Mouse (Mus musculus): ENCODE measurements around the gene Gm853. TPM values are rescaled to one million over a fixed set of nuclear protein-coding genes. Genes with fewer than 3 reads are reported as not detected.
A peak's percentile ranks its signal among the peaks of the same experiment; 100 is the strongest.

The Gm853 gene
- total RNA-seq, 2 experiments from 2014 or later: not detected

GRCm38 (mm10) chr4:130224071-130224470, 1.9 kb upstream of the Gm853 start:
- DNase-seq (ENCODE audit: low spot score in 2 of 2): no peak
- intact Hi-C loops (cut with DNase I): no loop called here

- intact Hi-C loops (cut with DNase I): no loop called here
- DNase-seq (ENCODE audit: low spot score in 2 of 2): no peak
Observed at GRCm38 (mm10) chr4:130220176-130220575, 2.0 kb downstream of the Gm853 start.

- intact Hi-C loops (cut with DNase I): no loop called here
- no peak for DNase-seq (ENCODE audit: low spot score in 2 of 2)
Observed at GRCm38 (mm10) chr4:130215392-130215791, 6.8 kb downstream of the Gm853 start.

- no peak for DNase-seq (ENCODE audit: low spot score in 2 of 2)
- intact Hi-C loops (cut with DNase I): no loop called here
Observed at GRCm38 (mm10) chr4:130213857-130214256, 8.3 kb downstream of the Gm853 start.

DNA sequence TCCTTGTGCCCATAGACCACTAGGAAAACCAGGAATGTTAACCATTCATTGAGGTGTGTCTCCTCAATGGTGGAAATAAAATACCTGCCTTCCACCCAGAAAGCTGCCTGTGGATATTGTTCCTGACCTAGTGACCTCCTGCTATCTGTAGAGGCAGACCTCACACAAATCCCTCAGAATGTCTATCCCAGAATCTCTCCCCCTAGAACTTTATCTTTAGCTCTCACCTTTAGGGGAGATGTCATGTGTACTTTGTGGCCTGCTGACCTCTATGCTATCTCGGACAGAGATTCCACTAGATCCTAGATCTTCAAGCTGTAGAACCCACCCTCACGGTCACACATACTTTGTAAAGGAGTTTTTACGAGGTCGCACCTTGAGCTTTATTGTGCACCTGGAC, 9.0 kb downstream of the Gm853 start:
- DNase-seq (ENCODE audit: low spot score in 2 of 2): no peak
- intact Hi-C loops (cut with DNase I): no loop called here

DNA sequence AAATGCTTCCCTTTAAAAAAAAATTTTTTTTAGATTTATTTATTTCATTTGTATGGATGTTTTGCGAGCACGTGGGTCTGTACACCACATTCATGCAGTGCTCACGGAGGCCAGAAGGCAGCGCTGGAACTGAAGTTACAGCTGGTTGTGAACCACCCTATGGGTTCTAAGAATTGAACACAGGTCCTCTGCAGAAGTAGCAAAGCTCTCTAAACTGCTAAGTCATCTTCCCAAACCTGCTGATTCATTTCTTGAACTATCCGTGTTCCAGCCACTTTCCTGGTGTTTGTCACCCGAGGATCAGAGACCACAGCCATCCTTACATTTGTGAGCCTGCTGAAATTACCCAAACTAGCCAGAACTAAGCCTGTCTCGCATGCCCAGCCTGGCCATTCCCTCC, 9.8 kb downstream of the Gm853 start:
- intact Hi-C loops (cut with DNase I): no loop called here
- DNase-seq (ENCODE audit: low spot score in 2 of 2): no peak

- intact Hi-C loops (cut with DNase I): no loop called here
- no peak for DNase-seq (ENCODE audit: low spot score in 2 of 2)
Observed at GRCm38 (mm10) chr4:130211870-130212269, 10.3 kb downstream of the Gm853 start.

- DNase-seq (ENCODE audit: low spot score in 2 of 2): peak; percentile 84 to 86
- intact Hi-C loops (cut with DNase I): loop anchor here (1.0 to 2.0 kb wide), 2 partner anchors 47 to 94 kb away; no protein-coding TSS in a partner anchor
Observed at GRCm38 (mm10) chr4:130198694-130199670, 23.2 kb downstream of the Gm853 start.

DNA sequence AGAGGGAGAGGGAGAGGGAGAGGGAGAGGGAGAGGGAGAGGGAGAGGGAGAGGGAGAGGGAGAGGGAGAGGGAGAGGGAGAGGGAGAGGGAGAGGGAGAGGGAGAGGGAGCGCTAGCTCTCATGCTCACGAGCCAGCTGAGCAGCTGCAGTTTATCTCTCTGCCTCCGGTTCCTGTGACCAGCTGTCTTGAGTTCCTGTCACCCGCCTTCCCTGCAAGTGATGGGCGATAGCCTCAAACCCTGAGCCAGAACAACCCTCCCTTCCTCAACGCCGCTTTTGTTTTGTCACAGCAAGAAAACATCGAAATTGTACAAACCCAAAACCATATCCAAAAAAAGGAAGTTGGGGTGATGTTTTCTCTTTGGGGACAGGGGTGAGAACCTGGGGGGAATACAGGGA, 25.7 kb downstream of the Gm853 start:
- DNase-seq (ENCODE audit: low spot score in 2 of 2): no peak
- intact Hi-C loops (cut with DNase I): no loop called here

GRCm38 (mm10) chr4:130195924-130196323, 26.3 kb downstream of the Gm853 start:
- DNase-seq (ENCODE audit: low spot score in 2 of 2): no peak
- intact Hi-C loops (cut with DNase I): no loop called here

DNA sequence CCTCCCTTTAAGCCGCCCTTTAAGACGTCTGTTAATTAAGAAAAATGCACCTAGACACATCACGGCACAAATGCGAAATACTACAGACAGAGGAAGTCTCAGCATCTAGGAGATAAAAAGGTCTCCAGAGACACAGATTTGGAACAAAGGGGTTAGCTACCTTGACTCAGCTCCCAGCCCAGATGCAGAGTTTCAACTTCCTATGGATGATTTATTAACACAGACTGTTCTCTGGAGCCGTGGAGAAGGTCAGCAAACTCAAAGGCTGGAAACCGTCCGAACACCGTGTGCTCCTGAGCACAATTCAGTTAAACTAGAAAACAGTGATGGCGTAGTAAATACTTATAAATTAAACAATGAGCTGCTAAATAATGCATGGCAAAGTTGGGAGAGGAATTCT, 29.9 kb downstream of the Gm853 start:
- no peak for DNase-seq (ENCODE audit: low spot score in 2 of 2)
- intact Hi-C loops (cut with DNase I): no loop called here

DNA sequence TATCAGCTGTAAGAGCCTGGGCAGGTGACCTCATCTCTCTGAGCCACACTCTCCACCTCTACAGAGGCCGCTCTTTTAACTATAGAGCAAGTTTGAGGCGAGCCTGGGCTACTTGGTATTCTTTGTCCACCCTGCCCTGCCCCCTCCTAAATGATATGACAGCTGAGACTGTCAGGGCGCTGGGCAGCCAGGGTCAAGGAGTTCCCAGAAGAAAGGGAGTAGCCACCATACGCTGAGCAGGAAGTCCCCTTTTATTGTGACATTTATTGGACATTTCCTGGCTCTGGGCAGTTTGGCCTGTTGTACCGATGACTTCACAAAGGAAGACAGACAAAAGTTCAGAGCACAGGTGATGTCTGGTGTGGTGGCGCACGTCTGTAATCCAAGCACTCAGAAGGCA, 32.6 kb downstream of the Gm853 start:
- no peak for DNase-seq (ENCODE audit: low spot score in 2 of 2)
- intact Hi-C loops (cut with DNase I): loop anchor here (1.0 to 2.0 kb wide), 2 partner anchors 51 to 231 kb away; no protein-coding TSS in a partner anchor

DNA sequence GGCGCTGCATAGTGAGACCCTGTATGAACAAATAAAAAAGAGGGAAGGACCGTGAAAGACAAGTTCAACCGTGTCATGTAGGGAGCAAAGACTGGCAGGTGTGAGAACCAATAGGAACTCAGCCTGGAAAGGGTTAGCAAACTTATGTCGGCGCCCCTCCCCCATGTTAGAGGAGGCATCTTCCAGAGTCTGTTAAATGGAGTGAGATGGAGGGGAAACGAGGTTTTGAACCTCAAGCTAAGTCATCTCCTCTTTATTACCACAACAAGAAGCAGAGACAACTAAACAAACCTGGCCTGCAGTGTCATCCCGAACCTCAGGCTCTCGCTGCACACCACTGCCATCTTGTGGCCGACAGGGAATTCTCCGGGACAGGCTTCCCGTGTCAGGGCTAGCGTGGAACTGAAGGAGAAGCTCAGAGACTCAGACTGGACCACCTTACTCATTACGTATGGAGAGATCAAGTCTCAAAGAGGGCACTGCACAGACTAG, 33.3 kb downstream of the Gm853 start:
- intact Hi-C loops (cut with DNase I): loop anchor here (1.0 to 2.0 kb wide), 2 partner anchors 51 to 230 kb away; no protein-coding TSS in a partner anchor
- DNase-seq (ENCODE audit: low spot score in 2 of 2): peak; percentile 77 to 80

DNA sequence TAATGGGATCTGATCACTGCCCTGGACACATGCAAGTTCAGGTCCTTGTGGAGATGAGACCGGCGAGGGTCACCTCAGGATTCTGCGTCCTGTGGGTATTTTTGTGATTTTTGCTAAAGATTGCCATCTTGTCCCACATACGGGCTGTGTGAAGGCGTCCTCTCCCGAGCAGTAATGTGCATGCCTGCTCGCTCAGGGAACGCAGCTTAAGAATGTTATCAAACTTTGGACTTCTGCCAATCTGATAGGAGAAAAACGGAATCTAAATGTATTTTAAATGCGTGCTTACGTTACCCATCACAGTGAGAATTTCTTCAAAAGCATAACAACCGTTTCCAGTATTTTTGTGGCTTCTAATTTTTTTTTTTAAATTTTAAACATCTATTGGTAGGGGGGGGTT, 35.3 kb downstream of the Gm853 start:
- no peak for DNase-seq (ENCODE audit: low spot score in 2 of 2)
- intact Hi-C loops (cut with DNase I): no loop called here

- DNase-seq (ENCODE audit: low spot score in 2 of 2): no peak
- intact Hi-C loops (cut with DNase I): no loop called here
Observed at GRCm38 (mm10) chr4:130186450-130186849, 35.8 kb downstream of the Gm853 start.

GRCm38 (mm10) chr4:130183879-130184278, 38.3 kb downstream of the Gm853 start:
- intact Hi-C loops (cut with DNase I): no loop called here
- DNase-seq (ENCODE audit: low spot score in 2 of 2): no peak

GRCm38 (mm10) chr4:130183023-130183422, 39.2 kb downstream of the Gm853 start:
- no peak for DNase-seq (ENCODE audit: low spot score in 2 of 2)

GRCm38 (mm10) chr4:130181886-130182285, 40.3 kb downstream of the Gm853 start:
- intact Hi-C loops (cut with DNase I): no loop called here
- no peak for DNase-seq (ENCODE audit: low spot score in 2 of 2)

More at GRCm38 (mm10) chr4:130183023-130183422, 39.2 kb downstream of the Gm853 start:
- intact Hi-C loops (cut with DNase I): no loop called here

GRCm38 (mm10) chr4:130180909-130181602, 41.1 kb downstream of the Gm853 start:
- intact Hi-C loops (cut with DNase I): no loop called here
- no peak for DNase-seq (ENCODE audit: low spot score in 2 of 2)

DNA sequence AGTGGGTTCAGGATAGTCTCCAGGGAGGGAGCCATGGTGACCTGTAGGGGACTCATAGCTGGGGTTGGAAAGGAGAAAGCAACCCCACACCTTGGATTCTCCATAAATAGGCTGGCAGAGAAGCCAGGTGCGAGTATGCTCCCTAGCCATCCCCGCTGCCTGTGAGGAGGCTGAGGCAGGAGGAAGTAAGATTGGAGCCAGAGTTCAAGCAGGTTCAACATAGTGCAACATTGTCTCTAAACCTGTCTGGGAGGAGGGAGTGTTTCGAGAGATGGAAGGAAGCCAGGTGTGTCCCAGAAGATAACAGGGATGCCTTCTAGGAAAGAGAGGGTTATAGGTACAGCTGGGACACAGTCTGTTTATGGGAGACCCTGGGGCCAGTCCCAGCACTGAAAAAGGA, 42.3 kb downstream of the Gm853 start:
- DNase-seq (ENCODE audit: low spot score in 2 of 2): no peak
- intact Hi-C loops (cut with DNase I): no loop called here

Data from left cerebral cortex, postnatal 36 days (tissue).